12 mouse cellular contexts compared by ENCODE assay signal in genomic region chr5:102946625-102947024, GRCm38 (mm10).
A peak's percentile ranks its signal among the peaks of the same experiment; 100 is the strongest.
DNase-seq lines count a peak whose midpoint lies in the region; TF ChIP-seq lines count a peak whose summit lies in the region.
"Had no signal": no experiment of that assay in that cellular context is flagged by ENCODE, and none has a peak within 500 bp of the region (broad histone marks: within the 10 kb centered on the region; RNA-seq: fewer than 3 reads in every experiment).

No protein-coding gene starts in this region.

- intact Hi-C loops in left cerebral cortex, postnatal 25 days (cut with DNase I): no loop called here

- TF ChIP-seq CTCF in brain, embryonic 14.5 days (IDR thresholded peaks at IDR 0.05; ENCODE audit: borderline replicate concordance, extremely low read depth, insufficient read depth, insufficient read length): no peak

- TF ChIP-seq POLR2A in brain, embryonic 14.5 days (IDR thresholded peaks at IDR 0.05; ENCODE audit: borderline replicate concordance, extremely low read depth, insufficient read depth, insufficient read length, poor library complexity, severe bottlenecking): no peak

- DNase-seq in adrenal gland, postnatal 14 days: peak; percentile 10
- no peak for DNase-seq in adrenal gland, postnatal 4 days (ENCODE audit: low spot score in 2 of 2)
- DNase-seq in layer of hippocampus, adult 11-12 months (ENCODE audit: low spot score): peak; percentile 65
- DNase-seq in layer of hippocampus, postnatal 36 days: no peak
- peak; percentile 12 for DNase-seq in brain, embryonic 14.5 days (ENCODE audit: low read depth)
- peak; percentile 37 to 73 for DNase-seq in left cerebral cortex, postnatal 25 days (ENCODE audit: low spot score in 2 of 2)
- no peak for DNase-seq in kidney, adult 11 months
- DNase-seq in cerebellum, postnatal 36 days: no peak
- DNase-seq: cerebellum, adult 11 months; gastrocnemius, postnatal 14 days; kidney, adult 8-10 months; thymus, postnatal 25 days had no signal

Comparison
In these comparisons a context has a peak if more than half of its experiments do, and no peak if none do; other contexts are left out.
1. DNase-seq: peak in adrenal gland, postnatal 14 days (single experiment), layer of hippocampus, adult 11-12 months (single experiment), brain, embryonic 14.5 days (single experiment) and left cerebral cortex, postnatal 25 days (2 of 2); none in adrenal gland, postnatal 4 days (0 of 2), layer of hippocampus, postnatal 36 days (0 of 2), kidney, adult 11 months (single experiment) and cerebellum, postnatal 36 days (0 of 2).